Mouse (Mus musculus) urinary bladder, postnatal 0 days (tissue): ENCODE results near the gene Gimap9. TPM values are rescaled to one million over a fixed set of nuclear protein-coding genes. Genes with fewer than 3 reads are reported as not detected.

ENCODE experiments used
- polyA plus RNA-seq: library from polyadenylated mRNA; unstranded; fragments of >200 nt; fragmentation: Nextera tagmentation; extraction: Ambion mirVana; gene quantifications from 2 replicates; pipeline ENCODE4 v1.2.1, GENCODE M21; 2015

Gimap9 gene
- polyA plus RNA-seq = 3.7 and 3.9 TPM in 2 replicates

GRCm38 (mm10) chr6:48675931-48676859, at the start of gene Gimap9:
TSS of gene Gimap9 (plus strand) at chr6:48676129.

GRCm38 (mm10) chr6:48626464-48626863, 49.5 kb upstream of the Gimap9 start, which contains the start of gene AI854703:
TSS of gene AI854703 (plus strand) at chr6:48626764.

DNA sequence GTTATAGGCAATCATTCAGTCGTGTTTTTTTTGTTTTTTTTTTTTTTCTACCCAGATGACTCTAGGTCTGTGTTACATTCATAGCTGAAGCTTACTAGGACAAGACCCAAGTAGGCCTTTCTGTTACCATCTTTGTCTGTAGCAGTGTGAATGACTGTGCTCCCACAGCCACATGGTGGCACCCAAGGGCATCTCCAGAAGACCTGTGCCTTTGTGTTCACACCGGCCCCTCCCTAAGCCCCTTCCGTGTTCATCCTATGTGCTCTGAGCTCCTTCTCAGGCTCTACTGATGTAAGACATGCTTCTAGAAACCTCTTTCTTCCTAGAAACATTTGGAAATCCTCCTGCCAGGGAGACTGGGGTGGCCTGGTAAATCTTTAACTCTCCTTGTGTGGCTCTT, 28.9 kb upstream of the Gimap9 start, which contains the start of gene Gimap8:
TSS of gene Gimap8 (plus strand) at position 240 of the 400 bp plus-strand sequence.

GRCm38 (mm10) chr6:48684319-48684718, 8.4 kb downstream of the Gimap9 start, which contains the start of gene Gimap4:
TSS of gene Gimap4 (plus strand) at chr6:48684549.

DNA sequence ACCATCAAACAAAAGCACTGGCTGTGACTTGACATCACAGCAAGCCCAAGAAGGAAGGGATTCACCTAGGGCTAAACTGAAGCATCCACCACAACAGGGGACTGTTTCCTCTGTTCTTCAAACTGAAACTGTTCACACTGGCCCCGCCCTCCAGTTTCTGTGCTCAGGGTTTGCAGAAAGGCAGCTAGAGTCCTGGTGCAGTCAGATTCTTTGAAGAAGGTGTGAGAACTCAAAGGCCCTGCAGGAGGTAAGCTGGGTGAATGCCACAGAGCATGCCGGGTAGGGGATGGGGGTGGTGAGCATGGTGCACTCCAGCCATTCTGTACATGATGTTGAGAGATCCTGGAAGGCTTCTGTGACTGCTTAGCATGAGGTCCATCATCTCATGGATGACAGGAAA, 42.5 kb downstream of the Gimap9 start, which contains the start of the genes Gm28053 and Gimap7:
TSS of gene Gm28053 (plus strand) at position 153 of the 400 bp plus-strand sequence.
TSS of gene Gimap7 (plus strand) at position 167 of the 400 bp plus-strand sequence.

Other genes starting within 250 kb of the Gimap9 start
- 43.5 and 50.9 TPM in 2 replicates for gene Zfp467, start 230.3 kb upstream of the Gimap9 start, polyA plus RNA-seq
- 0.08 and 0.10 TPM in 2 replicates for gene Sspo, start 227.9 kb upstream of the Gimap9 start, polyA plus RNA-seq
- gene Atp6v0e2, start 138.5 kb upstream of the Gimap9 start, polyA plus RNA-seq = 42.7 and 44.7 TPM in 2 replicates
- 4.8 and 5.3 TPM in 2 replicates for gene Lrrc61, start 121.3 kb upstream of the Gimap9 start, polyA plus RNA-seq
- 956 and 1,075 TPM in 2 replicates for gene Rarres2, start 103.3 kb upstream of the Gimap9 start, polyA plus RNA-seq
- gene Gm45021, start 86.5 kb upstream of the Gimap9 start, polyA plus RNA-seq = not detected in 2 replicates
- gene Repin1, start 82.2 kb upstream of the Gimap9 start, polyA plus RNA-seq = 36.6 and 40.8 TPM in 2 replicates
- gene Gm44965, start 82.2 kb upstream of the Gimap9 start, polyA plus RNA-seq = 1.4 TPM in 1 of 2 replicates, not detected in the other
- 4.7 and 5.6 TPM in 2 replicates for gene Zfp775, start 74.1 kb upstream of the Gimap9 start, polyA plus RNA-seq
- gene AI854703, start 49.4 kb upstream of the Gimap9 start, polyA plus RNA-seq = 1.7 and 2.3 TPM in 2 replicates
- 0.48 and 0.73 TPM in 2 replicates for gene Gimap8, start 28.9 kb upstream of the Gimap9 start, polyA plus RNA-seq
- 5.5 and 5.9 TPM in 2 replicates for gene Gimap4, start 8.4 kb downstream of the Gimap9 start, polyA plus RNA-seq
- gene Gimap6, start 32.1 kb downstream of the Gimap9 start, polyA plus RNA-seq = 10.7 and 11.1 TPM in 2 replicates
- 0.47 and 0.62 TPM in 2 replicates for gene Gm28053, start 42.5 kb downstream of the Gimap9 start, polyA plus RNA-seq
- gene Gimap7, start 42.5 kb downstream of the Gimap9 start, polyA plus RNA-seq = not detected in 2 replicates
- 4.1 and 5.8 TPM in 2 replicates for gene Gimap1, start 62.9 kb downstream of the Gimap9 start, polyA plus RNA-seq
- 3.7 and 5.1 TPM in 2 replicates for gene Gimap5, start 70.1 kb downstream of the Gimap9 start, polyA plus RNA-seq
- gene Gimap3, start 94.7 kb downstream of the Gimap9 start, polyA plus RNA-seq = 0.10 TPM in 1 of 2 replicates, not detected in the other
- gene Tmem176a, start 164.8 kb downstream of the Gimap9 start, polyA plus RNA-seq = 108 and 134 TPM in 2 replicates
- gene Tmem176b, start 165.4 kb downstream of the Gimap9 start, polyA plus RNA-seq = 257 and 312 TPM in 2 replicates
- gene Aoc1, start 196.8 kb downstream of the Gimap9 start, polyA plus RNA-seq = 0.33 and 0.47 TPM in 2 replicates